Mouse (Mus musculus): ENCODE measurements around the gene Gcnt4.

- TF ChIP-seq CTCF (IDR thresholded peaks at IDR 0.05; ENCODE audit: borderline replicate concordance, control insufficient read depth, extremely low read depth, insufficient read depth, low read length, poor library complexity) (no peak), POLR2A (IDR thresholded peaks at IDR 0.05; ENCODE audit: control insufficient read depth, extremely low read depth, insufficient read depth, low read length, poor library complexity) (no peak)
Observed at GRCm38 (mm10) chr13:96961366-96962157, 37.1 kb downstream of the Gcnt4 start.

Data from thymus, adult 2 months (tissue).